Mouse (Mus musculus): ENCODE data around the gene Plppr3.

The Plppr3 gene

DNA sequence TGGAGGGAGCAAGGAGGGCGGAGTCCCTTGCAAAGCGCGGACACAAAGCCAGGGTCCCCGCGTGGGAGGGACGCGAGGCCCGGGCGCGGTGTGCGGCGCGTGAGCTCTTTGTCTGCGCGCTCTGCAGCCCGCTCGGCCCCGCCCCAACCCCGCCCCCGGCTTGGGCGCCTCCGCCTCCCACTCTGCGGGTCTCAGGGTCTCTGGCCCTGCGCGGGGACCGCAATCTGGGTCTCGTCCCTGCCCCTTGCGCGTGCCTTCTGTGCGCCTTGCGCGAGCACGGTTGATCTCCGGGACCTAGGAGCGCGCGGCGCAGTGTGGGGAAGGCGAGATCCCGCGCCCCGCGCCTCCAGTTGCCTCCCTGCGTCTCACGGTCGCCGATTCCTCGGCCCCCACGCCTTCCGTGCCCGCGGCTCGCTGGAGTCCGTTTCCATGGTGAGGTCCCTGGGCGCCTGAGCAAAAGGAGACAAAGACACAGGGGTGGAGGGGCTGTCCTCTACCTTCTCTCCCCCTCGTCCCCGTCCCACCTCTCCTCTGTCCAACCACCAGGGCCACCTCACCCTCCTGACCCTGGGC, at the start of gene Plppr3, which contains the start of gene Prtn3:
Gene Plppr3, minus strand, starts transcription at position 345 of the 573 bp plus-strand sequence.
Gene Prtn3, plus strand, starts transcription at position 187 of the 573 bp plus-strand sequence.
- DNase-seq (ENCODE audit: low read depth, low spot score): peak; percentile 61

- DNase-seq (ENCODE audit: low read depth, low spot score): peak; percentile 72
Measured at GRCm38 (mm10) chr10:79921572-79921971, 47.1 kb upstream of the Plppr3 start.

DNA sequence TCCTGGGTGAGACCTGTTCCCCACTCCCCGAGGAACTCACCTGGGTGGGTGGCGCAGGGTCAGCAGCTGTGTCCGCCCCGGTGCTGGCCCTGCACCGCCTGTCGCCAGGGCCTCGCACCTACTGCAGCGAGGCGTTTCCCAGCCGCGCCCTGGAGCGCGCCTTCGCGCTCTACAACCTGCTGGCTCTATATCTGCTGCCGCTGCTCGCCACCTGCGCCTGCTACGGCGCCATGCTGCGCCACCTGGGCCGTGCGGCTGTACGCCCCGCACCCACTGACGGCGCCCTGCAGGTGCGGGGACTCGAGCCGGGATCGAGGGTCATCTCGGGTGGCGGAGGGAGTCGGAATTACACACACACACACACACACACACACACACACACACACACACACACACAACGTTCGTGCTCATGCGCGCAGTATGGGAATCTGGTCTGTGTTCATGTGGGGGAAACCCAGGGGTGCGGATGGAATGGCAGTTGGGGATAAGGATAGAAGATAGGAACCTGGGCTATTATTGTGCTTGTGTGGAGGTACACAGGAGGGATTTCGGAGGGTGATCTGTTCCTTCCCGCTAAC, 46.6 kb upstream of the Plppr3 start, which contains the start of gene R3hdm4:
Gene R3hdm4, minus strand, starts transcription at position 251 of the 578 bp plus-strand sequence.
- peak; percentile 62 for DNase-seq (ENCODE audit: low read depth, low spot score)

- peak; percentile 41 for DNase-seq (ENCODE audit: low read depth, low spot score)
Measured at GRCm38 (mm10) chr10:79920056-79920890, 45.8 kb upstream of the Plppr3 start.

- DNase-seq (ENCODE audit: low read depth, low spot score): no peak
Measured at GRCm38 (mm10) chr10:79919251-79919849, 44.9 kb upstream of the Plppr3 start.

DNA sequence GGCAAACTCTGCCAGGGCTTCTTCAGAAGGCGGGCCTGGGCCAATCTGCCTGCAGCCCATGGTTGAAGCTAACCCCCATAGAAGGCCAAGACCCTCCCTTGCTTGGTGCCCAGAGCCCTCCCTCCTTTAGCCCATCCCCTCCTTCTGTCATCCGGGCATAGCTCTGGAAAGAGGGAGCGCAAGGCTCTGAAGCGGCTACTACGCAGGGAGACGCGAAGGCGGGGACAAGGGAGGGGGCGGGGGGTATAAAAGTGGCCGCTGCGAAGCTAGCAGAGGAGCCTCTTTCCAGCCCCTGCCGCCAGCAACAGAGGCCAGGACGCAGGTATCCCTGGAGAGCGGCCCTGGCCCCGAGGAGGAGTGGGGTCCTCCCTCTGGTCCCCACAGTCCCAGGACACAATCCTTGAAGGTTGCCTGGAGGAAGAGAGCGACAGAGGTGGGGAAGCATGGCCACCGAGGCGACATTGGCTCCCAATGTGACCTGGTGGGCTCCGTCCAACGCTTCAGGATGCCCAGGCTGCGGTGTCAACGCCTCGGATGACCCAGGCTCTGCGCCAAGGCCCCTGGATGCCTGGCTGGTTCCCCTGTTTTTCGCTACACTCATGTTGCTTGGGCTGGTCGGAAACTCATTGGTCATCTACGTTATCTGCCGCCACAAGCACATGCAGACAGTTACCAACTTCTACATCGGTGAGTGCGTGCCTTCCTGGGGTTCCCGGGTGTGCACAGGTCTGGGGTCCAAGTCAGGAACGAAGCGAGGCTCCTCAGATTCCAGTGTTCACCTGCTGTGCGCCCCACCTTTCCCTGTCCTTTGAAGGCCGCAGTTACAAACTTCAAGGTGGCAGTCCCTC, 44.0 kb upstream of the Plppr3 start:
- peak; percentile 28 for DNase-seq (ENCODE audit: low read depth, low spot score)

GRCm38 (mm10) chr10:79917532-79918100, 43.2 kb upstream of the Plppr3 start:
- DNase-seq (ENCODE audit: low read depth, low spot score): no peak

DNA sequence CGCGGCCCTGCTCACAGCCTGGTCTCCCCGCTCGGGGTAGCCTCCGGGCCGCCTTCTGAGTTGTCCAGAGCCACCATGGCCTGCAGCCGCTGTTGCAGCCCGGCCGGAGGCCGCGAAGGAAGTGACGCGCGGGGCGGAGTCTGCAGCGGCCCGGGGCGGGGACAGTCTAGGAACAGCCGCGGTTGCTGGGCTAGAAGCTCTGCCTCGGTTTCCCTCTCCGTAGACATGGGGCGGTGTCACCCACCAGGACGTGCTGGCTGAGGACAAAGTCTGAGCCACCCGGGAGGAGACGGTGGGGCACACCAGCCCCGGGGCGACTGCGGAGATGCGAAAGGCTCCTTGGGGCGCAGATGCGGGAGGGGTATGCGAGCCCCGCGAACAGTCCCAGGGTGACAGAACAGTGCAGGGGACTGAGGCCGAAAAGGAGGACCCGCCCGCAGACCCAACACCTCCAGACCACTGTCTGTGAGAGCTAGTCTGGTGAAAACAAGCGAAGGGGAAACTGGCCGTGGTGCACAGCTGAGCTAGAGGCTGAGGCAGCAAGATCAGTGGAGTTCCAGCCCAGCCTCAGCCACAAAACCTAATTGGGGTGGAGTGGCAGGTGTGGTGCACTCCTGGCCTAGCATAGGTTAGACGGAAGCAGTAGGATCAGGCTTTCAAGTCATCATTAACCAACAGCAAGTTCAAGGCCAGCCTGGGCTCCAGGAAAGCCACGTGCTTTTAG, 42.5 kb upstream of the Plppr3 start, which contains the start of gene Kiss1r:
Gene Kiss1r, plus strand, starts transcription at position 164 of the 724 bp plus-strand sequence.
- peak; percentile 75 for DNase-seq (ENCODE audit: low read depth, low spot score)

DNA sequence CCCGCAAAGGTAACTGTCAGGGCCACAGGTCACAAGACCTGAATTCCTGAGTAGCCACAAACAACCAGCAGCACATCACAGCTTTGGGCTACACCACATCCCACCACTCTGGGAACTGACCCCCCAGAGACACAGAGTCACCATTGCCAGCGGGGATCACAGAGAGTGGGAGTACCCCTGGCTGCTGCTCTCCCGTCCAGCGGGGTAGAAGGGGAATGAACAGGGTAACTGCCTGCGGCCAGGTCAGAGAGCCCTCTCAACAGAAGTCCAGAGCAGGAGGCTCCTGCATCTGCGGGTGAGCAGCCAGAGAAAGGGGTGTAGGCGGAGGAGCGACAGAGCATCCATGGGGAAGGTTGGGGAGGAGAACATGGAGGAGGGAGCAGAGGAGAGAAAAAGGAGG, 41.6 kb upstream of the Plppr3 start:
- DNase-seq (ENCODE audit: low read depth, low spot score): no peak

GRCm38 (mm10) chr10:79914948-79915596, 40.6 kb upstream of the Plppr3 start:
- DNase-seq (ENCODE audit: low read depth, low spot score): no peak

DNA sequence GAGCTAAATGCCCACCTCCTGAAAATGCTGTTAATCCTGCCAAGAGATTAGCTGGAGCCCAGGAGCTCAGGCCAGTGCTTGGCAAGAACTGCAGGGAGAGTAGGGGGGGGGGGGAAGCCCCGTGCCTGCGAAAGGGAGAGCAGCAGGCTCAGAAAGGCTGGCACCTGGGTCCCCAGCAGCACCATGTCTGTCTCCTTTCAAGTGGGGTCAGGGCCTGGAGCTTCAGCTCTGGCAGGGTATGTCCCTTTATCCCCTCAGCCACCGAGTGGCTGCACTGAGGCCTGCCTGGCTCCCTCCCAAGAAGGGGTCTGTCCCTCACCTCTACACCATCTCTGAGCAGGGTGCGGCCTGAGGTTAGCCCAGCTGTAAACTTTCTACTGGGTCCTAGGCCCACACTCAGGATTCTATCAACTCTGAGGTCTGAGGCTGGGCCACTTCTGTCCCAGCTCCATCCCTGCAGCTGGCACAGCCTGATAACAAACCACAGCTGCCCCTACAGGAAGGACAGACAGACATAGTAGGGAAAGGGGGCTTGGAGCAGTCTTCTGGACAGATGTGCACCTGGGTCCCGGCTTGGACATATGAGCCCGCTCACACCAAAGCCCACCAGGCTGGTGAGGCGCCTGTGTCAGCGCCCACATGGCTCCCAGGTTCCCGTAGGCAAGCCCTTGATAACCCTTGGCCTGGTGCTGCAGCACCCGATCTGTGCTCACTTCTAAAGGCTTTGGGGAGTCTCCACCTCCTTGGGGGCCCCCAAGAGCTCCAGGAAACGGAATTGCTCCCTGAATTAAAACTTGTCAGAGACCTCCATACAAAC, 39.9 kb upstream of the Plppr3 start:
- no peak for DNase-seq (ENCODE audit: low read depth, low spot score)

- peak; percentile 59 for DNase-seq (ENCODE audit: low read depth, low spot score)
Measured at GRCm38 (mm10) chr10:79912412-79912811, 38.0 kb upstream of the Plppr3 start.

DNA sequence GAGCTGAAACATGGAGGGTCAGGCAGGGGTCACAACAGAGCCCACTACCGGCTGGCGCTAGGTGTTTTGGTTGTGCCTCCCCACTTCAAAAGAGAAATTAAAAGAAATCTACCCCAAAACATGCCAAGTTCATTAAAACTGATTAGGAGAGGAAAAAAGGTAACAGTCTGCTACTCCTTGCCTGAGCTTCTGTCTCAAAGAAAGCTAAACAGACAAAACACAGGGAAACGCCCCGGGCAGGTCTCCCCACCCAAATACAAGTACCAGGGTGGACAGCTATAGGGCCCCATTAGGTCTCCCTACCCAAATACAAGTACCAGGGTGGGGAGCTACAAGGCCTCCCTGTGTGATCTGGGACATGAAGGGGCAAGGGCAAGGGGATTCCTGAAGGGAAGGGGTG, 36.1 kb upstream of the Plppr3 start, which contains the start of gene Gm26602:
Gene Gm26602, plus strand, starts transcription at position 301 of the 400 bp plus-strand sequence.
- no peak for DNase-seq (ENCODE audit: low read depth, low spot score)

DNA sequence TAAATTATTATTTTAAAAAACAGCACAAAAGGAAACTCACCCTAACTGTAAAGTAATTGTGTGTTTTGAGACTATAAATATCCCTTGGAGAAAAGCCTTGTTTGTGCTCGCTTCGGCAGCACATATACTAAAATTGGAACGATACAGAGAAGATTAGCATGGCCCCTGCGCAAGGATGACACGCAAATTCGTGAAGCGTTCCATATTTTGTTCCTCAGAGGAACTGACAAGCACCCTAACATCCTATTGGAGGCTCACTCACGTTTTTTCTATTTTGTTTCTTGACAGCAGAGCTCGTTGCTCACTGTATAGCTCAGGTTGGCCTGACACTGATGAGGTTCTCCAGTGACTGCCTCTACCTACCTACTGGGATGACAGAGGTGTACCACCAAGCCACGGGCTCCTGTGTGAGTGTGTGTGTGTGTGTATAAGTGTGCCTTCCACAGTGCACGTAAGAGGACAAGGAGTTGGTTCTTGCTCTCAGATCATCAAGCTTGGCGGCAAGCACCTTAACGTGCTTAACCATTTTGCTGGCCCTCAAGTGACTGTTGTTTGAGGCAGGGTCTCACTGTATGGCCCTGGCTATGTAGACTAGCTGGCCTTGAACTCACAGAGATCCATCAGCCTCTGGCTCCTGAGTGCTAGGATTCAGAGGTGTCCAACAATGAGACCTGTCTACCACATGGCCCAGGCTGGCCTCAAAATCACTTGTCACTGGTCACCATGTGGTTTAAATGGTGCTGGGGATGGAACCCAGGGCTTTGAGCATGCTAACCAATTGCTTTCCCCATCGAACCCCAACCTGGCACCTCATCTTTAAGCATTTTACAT, 34.9 kb upstream of the Plppr3 start:
- peak; percentile 56 for DNase-seq (ENCODE audit: low read depth, low spot score)

- peak; percentile 98 for DNase-seq (ENCODE audit: low read depth, low spot score)
Measured at GRCm38 (mm10) chr10:79908167-79909091, 34.0 kb upstream of the Plppr3 start, which contains the start of gene Med16. Gene Med16 (minus strand): TSS chr10:79908923.

DNA sequence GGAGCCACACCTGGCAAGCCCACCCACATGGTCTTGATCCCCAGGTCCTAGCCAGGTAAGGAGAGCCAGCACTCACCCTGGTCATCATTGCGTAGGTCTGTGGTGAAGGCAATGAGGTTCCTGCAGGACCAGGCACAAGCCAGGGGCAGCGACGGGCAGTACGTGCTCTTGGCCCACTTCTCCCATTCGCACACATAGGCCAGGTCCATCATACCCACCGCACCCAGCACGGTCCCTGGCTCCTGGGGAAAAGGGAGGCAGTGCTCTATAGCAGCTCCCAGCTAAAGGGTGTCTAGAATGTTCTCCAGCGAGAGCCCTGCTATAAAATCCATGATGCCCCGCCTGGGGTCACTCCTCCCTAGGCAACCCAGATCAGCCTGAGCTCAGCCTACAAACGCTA, 33.0 kb upstream of the Plppr3 start:
- DNase-seq (ENCODE audit: low read depth, low spot score): no peak

Data from ZHBTc4 (cell line).